Mouse (Mus musculus) midbrain, postnatal 0 days (tissue): ENCODE data around the gene Proz. TPM values are rescaled to one million over a fixed set of nuclear protein-coding genes. Genes with fewer than 3 reads are reported as not detected.
"Not testable (repeated sequence)": the region's sequence is repeated elsewhere in the genome, so short reads cannot be mapped to it uniquely, and the experiment has no call there.

Experiments
- ATAC-seq: fragments of 200-750 bp; cut with Nextera tagmentation; 2 replicates; pipeline ENCODE4 v1.8.0; 2017; ENCODE audit warnings: moderate number of reproducible peaks, mild to moderate bottlenecking, moderate TSS enrichment, moderate library complexity; ENCODE audit not compliant: low FRiP score
- DNase-seq: peaks from one replicate; pipeline ENCODE4 v3.0.0-alpha.2; 2015; ENCODE audit warnings: low spot score
- H3K27ac ChIP-seq: fragments of 300-500 bp; sonication (generic); 2 replicates; pipeline ENCODE4 v1.5.1; 2014; ENCODE audit warnings: low read depth, mild to moderate bottlenecking, low read length, mixed read lengths
- H3K27me3 ChIP-seq: fragments of 300-500 bp; sonication (generic); 2 replicates; pipeline ENCODE4 v1.6.1; 2014; ENCODE audit warnings: low read length, control low read depth, mixed read lengths; ENCODE audit not compliant: insufficient read depth
- H3K36me3 ChIP-seq: fragments of 300-500 bp; sonication (generic); 2 replicates; pipeline ENCODE4 v1.6.1; 2014; ENCODE audit warnings: low read length, control low read depth, mixed read lengths; ENCODE audit not compliant: insufficient read depth
- H3K4me1 ChIP-seq: fragments of 300-500 bp; sonication (generic); 2 replicates; pipeline ENCODE4 v1.6.1; 2014; ENCODE audit warnings: mild to moderate bottlenecking, control low read depth, antibody characterized with exemption, low read length, mixed read lengths; ENCODE audit not compliant: insufficient read depth
- H3K4me2 ChIP-seq: fragments of 300-500 bp; sonication (generic); 2 replicates; pipeline ENCODE4 v1.6.1; 2014; ENCODE audit warnings: low read depth, mild to moderate bottlenecking, low read length, mixed read lengths; ENCODE audit not compliant: poor library complexity, severe bottlenecking
- H3K4me3 ChIP-seq: fragments of 300-500 bp; sonication (generic); 2 replicates; pipeline ENCODE4 v1.5.1; 2014; ENCODE audit warnings: low read depth, mild to moderate bottlenecking, low read length, moderate library complexity
- H3K9ac ChIP-seq: fragments of 300-500 bp; sonication (generic); replicated peaks from 2 replicates; pipeline ENCODE4 v1.6.1; 2014; ENCODE audit warnings: mild to moderate bottlenecking, low read length, moderate library complexity, mixed read lengths; ENCODE audit not compliant: poor library complexity, severe bottlenecking
- H3K9me3 ChIP-seq: fragments of 300-500 bp; sonication (generic); 2 replicates; pipeline ENCODE4 v1.6.1; 2016; ENCODE audit warnings: low read length, control low read depth
- CTCF ChIP-seq: IDR thresholded peaks from 2 replicates; pipeline ENCODE4 v1.5.1; 2016; ENCODE audit warnings: antibody characterized with exemption, mild to moderate bottlenecking
- WGBS: fragments of 180-500 bp; shearing (Covaris S2); extraction: QIAGEN DNeasy Blood & Tissue Kit; methylation state at CpG from one replicate; pipeline ENCODE4 v1.1.7; 2014; 5-methylcytosine and 5-hydroxymethylcytosine counted together
- polyA plus RNA-seq: library from polyadenylated mRNA; unstranded; fragments of >200 nt; fragmentation: Nextera tagmentation; extraction: Ambion mirVana; gene quantifications from 2 replicates; pipeline ENCODE4 v1.2.1, GENCODE M21; 2015
- total RNA-seq: library from RNA; depleted of rRNA; stranded (reverse); fragments of >200 nt; gene quantifications from 2 replicates; pipeline ENCODE4 v1.2.3, GENCODE M21; 2014

Proz gene
- total and polyA plus RNA-seq, 2 experiments from 2014 or later = 0.89 TPM; not detected in 1

DNA sequence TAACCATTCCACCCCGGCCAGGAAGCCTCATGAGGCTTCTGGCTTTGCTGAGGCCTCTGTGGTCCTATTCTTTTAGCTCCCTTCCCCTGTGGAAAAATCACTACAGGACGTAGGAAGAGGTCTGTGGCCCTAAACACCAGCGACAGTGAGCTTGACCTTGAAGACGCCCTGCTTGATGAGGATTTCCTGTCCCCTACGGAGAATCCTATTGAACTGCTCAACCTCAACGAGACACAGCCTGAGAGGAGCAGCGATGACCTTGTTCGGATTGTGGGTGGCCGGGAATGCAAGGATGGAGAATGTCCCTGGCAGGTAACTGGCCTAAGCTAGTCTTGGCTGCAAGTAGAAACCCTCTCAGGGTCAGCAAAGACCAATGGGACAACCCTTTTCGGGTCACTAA is 10.2 kb upstream of the Proz start:
- no peaks in the 10 kb centered on the region for H3K36me3 ChIP-seq
- H3K4me1 ChIP-seq = no peaks in the 10 kb centered on the region
- H3K9me3 ChIP-seq = no peaks in the 10 kb centered on the region
- DNase-seq (no peak), ATAC-seq (no peak)
- H3K4me2 ChIP-seq = no peak overlapping the region
- H3K27ac ChIP-seq = no peak overlapping the region
- H3K4me3 ChIP-seq = no peak overlapping the region
- no peaks in the 10 kb centered on the region for H3K27me3 ChIP-seq
- no peak overlapping the region for H3K9ac ChIP-seq
- no peak for TF ChIP-seq CTCF
- 67% methylated on average over 10 of the region's 10 CpGs for WGBS

DNA sequence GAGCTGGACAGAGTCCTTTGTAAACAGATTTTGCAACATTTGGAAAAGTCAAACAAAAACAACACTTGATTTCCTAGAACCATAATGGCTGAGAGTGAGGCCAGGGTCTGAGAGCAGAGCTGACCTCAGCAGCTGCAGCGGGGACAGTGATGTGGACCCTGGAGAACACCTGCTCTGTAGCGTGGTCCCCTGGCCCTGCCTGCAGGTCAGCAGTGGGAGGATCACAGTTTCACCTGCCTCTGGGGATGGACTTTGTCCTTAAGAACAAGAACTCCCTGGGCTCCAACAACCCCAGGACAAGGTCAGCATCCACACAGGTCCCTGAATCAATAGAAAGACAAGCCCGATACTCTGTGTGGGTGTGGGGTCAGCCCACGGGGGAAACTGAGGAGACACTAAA is 3.4 kb upstream of the Proz start:
- TF ChIP-seq CTCF = no peak
- no peaks in the 10 kb centered on the region for H3K27me3 ChIP-seq
- WGBS = 88% methylated on average over 4 of the region's 4 CpGs
- H3K4me2 ChIP-seq = no peak overlapping the region
- no peak for ATAC-seq
- no peak overlapping the region for H3K4me3 ChIP-seq
- H3K9ac ChIP-seq = no peak overlapping the region
- H3K36me3 ChIP-seq = no peaks in the 10 kb centered on the region
- no peaks in the 10 kb centered on the region for H3K4me1 ChIP-seq
- H3K9me3 ChIP-seq = no peaks in the 10 kb centered on the region
- DNase-seq = no peak
- H3K27ac ChIP-seq = no peak overlapping the region

DNA sequence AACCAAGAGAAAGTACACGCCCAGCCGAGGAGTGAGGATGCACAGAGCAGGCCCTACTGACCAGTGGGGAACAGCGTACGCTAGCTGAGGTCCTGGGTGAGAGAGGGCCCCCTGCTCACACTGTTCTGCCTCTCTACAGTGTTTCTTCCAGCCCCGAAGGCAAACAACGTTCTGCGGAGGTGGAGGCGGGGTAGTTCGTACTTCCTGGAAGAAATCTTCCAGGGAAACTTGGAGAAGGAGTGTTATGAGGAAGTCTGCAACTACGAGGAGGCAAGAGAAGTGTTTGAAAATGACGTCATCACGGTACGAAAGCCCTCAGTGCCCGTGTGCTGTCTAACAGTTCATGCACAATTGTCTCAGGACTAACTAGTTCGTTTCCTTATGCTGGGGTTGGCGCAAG is 2.4 kb downstream of the Proz start:
- Histone ChIP-seq H3K4me3 (no peak overlapping the region), H3K9me3 (no peaks in the 10 kb centered on the region), H3K9ac (no peak overlapping the region), H3K27me3 (no peaks in the 10 kb centered on the region), H3K27ac (no peak overlapping the region), H3K36me3 (no peaks in the 10 kb centered on the region), H3K4me2 (no peak overlapping the region), H3K4me1 (no peaks in the 10 kb centered on the region)
- WGBS = 79% methylated on average over 16 of the region's 16 CpGs
- ATAC-seq (no peak), DNase-seq (no peak)
- TF ChIP-seq CTCF = no peak

DNA sequence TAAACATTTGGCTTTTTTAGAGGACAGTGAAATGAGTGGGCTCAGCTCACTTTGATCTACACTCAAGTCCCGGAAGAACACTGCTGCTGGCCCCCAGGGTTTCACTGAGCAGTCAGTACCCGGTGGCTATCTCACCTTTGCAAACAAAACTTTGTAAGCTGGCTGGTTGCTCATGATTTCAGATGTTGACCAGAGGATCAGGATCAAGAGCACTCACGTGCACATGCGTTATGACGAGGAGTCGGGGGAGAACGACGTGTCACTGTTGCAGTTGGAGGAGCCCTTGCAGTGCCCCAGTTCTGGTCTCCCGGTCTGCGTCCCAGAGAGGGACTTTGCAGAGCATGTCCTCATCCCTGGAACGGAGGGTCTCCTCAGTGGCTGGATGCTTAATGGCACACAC is 12.5 kb downstream of the Proz start:
- Histone ChIP-seq H3K9ac (no peak overlapping the region), H3K27me3 (no peaks in the 10 kb centered on the region), H3K4me1 (no peaks in the 10 kb centered on the region), H3K36me3 (peaks cover 32% of the 10 kb centered on the region), H3K9me3 (no peaks in the 10 kb centered on the region), H3K4me2 (no peak overlapping the region), H3K27ac (no peak overlapping the region), H3K4me3 (no peak overlapping the region)
- WGBS = 95% methylated on average over 11 of the region's 11 CpGs
- ATAC-seq (no peak), DNase-seq (no peak)
- no peak for TF ChIP-seq CTCF

DNA sequence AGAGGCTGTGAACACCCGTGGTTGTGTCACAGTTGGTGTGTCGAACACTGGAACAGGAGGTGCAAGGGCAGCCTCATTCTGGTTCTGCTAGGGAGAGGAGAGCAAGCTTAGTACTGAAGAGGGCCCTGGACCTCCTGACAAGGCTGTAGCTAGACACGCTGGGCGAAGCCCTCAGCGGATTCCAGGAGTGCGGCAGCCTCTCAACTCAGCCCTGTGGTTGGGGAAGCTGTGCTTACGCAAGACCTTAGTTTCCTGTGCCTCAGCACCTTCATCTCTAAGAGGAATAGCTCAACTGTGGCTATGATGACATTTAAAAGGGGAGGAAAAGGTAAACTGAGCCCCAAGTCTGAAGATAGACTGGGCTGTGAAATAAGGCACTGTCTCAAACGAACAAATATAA is 14.3 kb downstream of the Proz start:
- DNase-seq = no peak
- TF ChIP-seq CTCF = no peak
- WGBS = 98% methylated on average over 8 of the region's 8 CpGs

DNA sequence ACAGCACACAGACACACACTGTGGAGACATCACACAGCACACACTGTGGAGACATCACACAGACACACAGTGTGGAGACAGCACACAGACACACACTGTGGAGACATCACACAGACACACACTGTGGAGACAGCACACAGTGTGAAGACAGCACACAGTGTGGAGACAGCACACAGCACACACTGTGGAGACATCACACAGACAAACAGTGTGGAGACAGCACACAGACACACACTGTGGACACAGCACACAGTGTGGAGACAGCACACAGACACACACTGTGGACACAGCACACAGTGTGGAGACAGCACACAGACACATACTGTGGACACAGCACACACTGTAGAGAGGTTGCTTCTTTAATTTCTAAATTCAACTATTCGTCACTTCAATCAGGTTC is 14.9 kb downstream of the Proz start:
- not testable (repeated sequence) for DNase-seq
- peaks cover 54% of the 10 kb centered on the region for H3K36me3 ChIP-seq

More for the DNA sequence above, 14.3 kb downstream of the Proz start:
- Histone ChIP-seq H3K9ac (no peak overlapping the region), H3K36me3 (peaks cover 49% of the 10 kb centered on the region), H3K27me3 (no peaks in the 10 kb centered on the region), H3K4me2 (no peak overlapping the region), H3K4me1 (no peaks in the 10 kb centered on the region), H3K9me3 (no peaks in the 10 kb centered on the region), H3K4me3 (no peak overlapping the region), H3K27ac (no peak overlapping the region)
- no peak for ATAC-seq

DNA sequence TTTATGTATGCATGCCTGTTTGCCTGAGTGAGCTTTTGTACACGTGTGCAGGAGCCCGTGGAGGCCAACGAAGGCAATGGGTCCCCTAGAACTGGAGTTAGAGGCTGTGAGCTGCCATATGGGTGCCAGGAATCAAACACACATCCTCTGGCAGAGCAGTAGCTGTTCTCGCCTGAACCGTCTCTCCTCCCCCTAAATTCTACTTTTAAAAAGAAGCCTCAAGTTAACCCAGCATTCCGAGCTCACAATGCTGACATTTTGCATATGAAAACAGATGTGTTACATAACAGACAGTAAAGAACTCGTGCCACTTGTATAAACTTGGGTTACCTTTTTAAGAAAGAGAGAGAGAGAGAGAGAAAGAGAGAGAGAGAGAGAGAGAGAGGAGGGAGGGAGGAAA is 16.8 kb downstream of the Proz start:
- peaks cover 69% of the 10 kb centered on the region for H3K36me3 ChIP-seq
- H3K4me3 ChIP-seq = no peak overlapping the region
- H3K9ac ChIP-seq = no peak overlapping the region
- TF ChIP-seq CTCF = no peak
- H3K27me3 ChIP-seq = no peaks in the 10 kb centered on the region
- H3K4me2 ChIP-seq = no peak overlapping the region
- DNase-seq (no peak), ATAC-seq (no peak)
- H3K9me3 ChIP-seq = no peaks in the 10 kb centered on the region
- H3K4me1 ChIP-seq = no peaks in the 10 kb centered on the region
- no peak overlapping the region for H3K27ac ChIP-seq
- 91% methylated on average over 7 of the region's 7 CpGs for WGBS

More for the DNA sequence above, 14.9 kb downstream of the Proz start:
- not testable (repeated sequence) for H3K4me1 ChIP-seq, H3K27ac ChIP-seq, ATAC-seq, H3K27me3 ChIP-seq, H3K9me3 ChIP-seq, H3K4me2 ChIP-seq, H3K4me3 ChIP-seq, H3K9ac ChIP-seq
- WGBS = 95% methylated on average over 1 of the region's 1 CpGs
